Mouse (Mus musculus) ovary, postnatal 36 days (tissue): ENCODE data around the gene Rps3.

Experiments
- DNase-seq: peaks from one replicate; pipeline ENCODE4 v3.0.0; 2022; ENCODE audit warnings: low spot score, mixed read lengths

Rps3 gene

GRCm38 (mm10) chr7:99443164-99443563 is 40.4 kb downstream of the Rps3 start:
- DNase-seq, result no peak

DNA sequence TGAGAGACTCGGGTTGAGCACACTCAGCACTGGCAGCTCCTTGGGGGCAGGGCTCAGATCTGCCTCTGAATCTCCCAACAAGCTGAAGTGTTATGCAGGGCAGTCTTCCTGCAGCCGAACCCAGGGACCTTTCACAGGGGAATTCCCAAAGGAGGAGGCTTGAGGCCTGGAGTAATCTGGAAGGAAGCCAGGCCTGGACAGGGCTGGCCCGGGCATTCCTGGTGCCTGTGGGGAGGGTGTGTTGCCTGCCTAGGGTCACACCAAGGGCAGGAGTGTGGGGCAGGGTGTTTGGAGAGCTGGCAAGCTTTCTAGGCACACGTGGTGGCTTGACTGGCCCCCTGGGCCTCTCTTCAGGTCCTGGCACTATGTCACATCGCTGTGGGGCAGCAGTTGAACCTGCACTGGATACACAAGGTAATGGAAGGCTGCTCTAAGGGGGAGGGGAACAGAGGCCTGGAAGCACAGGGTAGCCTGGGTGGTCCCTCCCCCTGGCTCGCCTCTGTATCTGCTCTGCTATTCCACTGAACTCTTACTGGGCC is 41.9 kb downstream of the Rps3 start:
- DNase-seq, result peak; percentile 56

- DNase-seq, result no peak
These were observed 44.7 kb downstream of the Rps3 start for GRCm38 (mm10) chr7:99438881-99439280.

GRCm38 (mm10) chr7:99436530-99436929 is 47.0 kb downstream of the Rps3 start:
- DNase-seq, result no peak

DNA sequence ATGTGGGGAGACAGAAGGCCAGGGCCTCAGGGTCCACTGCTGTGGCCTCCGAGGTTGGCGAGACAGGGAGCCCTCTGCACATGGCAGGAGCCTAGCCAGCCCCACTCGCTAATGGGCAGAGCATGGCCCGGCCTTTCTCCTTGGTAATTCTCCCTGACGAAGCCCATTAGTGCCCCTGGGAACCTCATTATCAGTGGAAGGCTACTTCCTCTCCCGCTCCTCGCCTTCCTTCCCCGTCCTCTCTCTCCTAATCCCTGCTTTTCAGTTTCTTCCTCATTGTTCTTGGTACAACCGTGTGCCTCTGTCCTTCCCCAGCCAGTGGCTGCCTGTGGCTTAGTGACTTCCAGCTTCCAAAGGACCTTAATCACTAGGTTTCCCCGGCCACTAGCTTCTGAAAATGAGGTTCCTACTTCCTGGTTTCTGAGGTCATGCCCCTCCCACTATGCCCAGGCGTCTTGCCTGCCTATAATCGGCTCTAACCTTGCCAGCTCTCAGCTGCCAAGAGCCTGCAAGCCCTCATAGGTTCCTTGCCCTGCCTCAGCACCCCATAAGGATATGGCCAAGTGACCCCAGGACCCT is 48.8 kb downstream of the Rps3 start:
- DNase-seq, result no peak

GRCm38 (mm10) chr7:99432863-99433262 is 50.7 kb downstream of the Rps3 start:
- no peak for DNase-seq

DNA sequence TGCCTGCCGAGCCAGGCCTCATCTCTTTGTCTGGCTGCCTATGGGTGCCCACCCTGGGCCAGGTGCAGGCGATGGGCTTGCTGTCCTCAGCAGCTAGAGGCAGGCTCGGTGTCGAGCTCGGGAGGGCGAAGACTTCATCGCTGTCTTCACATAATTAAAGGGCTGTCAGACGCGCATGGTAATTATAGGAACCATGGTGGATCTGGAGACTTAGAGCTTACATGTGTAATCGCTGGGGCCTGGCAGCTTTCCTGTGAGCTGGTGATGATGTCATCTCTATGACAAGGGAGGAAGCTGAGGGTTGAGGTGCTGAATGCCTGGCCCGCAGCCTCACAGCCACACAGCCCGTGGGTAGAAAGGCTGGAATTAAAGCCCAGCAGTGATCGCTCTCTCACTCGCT is 51.3 kb downstream of the Rps3 start:
- no peak for DNase-seq

- DNase-seq, result no peak
These were observed 53.3 kb downstream of the Rps3 start for GRCm38 (mm10) chr7:99430246-99430645.

DNA sequence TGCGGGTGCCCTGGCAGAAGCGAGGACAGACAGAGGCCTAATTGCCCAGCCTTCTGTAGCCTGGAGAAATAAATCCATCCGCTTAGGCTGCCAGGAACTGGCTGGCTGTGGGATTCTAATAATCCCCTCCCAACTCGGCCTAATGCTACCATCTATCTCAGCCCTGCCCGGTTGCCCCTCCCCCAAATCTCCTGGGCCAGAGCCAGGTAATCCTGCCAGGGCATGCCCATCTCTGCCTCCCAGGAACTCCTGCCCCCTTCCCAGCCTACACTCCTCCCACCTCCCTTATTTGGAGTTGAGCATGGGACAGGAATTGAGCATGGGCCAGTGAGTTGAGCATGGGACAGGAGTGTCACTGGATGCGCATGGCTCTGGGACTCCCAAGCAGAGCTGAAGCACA is 53.8 kb downstream of the Rps3 start:
- DNase-seq, result peak; percentile 40

DNA sequence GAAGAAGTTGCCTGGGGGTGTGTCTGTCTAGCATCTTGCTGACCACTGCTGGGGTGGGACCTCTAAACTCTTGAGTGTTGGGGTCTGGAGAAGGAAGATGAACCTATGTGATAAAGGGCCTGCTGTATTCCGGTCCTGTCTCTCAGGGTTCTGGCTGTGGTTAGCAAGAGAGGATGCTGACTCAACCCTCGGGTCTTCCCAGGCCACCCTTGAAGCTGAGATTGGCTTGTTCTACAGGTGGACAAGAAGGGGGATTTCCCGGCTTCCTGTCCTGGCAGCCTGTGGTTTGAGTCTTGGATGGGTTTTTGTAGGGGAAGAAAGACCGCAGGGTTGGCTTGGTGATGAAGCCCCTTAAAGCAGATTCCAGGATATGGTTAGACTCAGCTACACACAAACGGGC is 54.7 kb downstream of the Rps3 start:
- DNase-seq, result no peak

GRCm38 (mm10) chr7:99427987-99428386 is 55.6 kb downstream of the Rps3 start:
- no peak for DNase-seq
